Mouse (Mus musculus) heart, embryonic 12.5 days (tissue): ENCODE data around the gene Trim17. TPM values are rescaled to one million over a fixed set of nuclear protein-coding genes. Genes with fewer than 3 reads are reported as not detected.

Experiments
- ATAC-seq: fragments of 200-750 bp; cut with Nextera tagmentation; 2 replicates; pipeline ENCODE4 v1.8.0; 2017; ENCODE audit warnings: moderate TSS enrichment, moderate library complexity; ENCODE audit not compliant: insufficient number of reproducible peaks, low FRiP score
- H3K27ac ChIP-seq: fragments of 300-500 bp; sonication (generic); 2 replicates; pipeline ENCODE4 v1.5.1; 2016; ENCODE audit warnings: mild to moderate bottlenecking, moderate library complexity; ENCODE audit not compliant: poor library complexity, severe bottlenecking
- H3K27me3 ChIP-seq: fragments of 300-500 bp; sonication (generic); replicated peaks from 2 replicates; pipeline ENCODE4 v1.6.1; 2016; ENCODE audit warnings: mild to moderate bottlenecking, moderate library complexity
- H3K36me3 ChIP-seq: fragments of 300-500 bp; sonication (generic); 2 replicates; pipeline ENCODE4 v1.6.1; 2016; ENCODE audit warnings: mild to moderate bottlenecking, moderate library complexity
- H3K4me1 ChIP-seq: fragments of 300-500 bp; sonication (generic); replicated peaks from 2 replicates; pipeline ENCODE4 v1.6.1; 2016; ENCODE audit warnings: mild to moderate bottlenecking
- H3K4me2 ChIP-seq: fragments of 300-500 bp; sonication (generic); 2 replicates; pipeline ENCODE4 v1.6.1; 2016; ENCODE audit warnings: mild to moderate bottlenecking, moderate library complexity
- H3K4me3 ChIP-seq: fragments of 300-500 bp; sonication (generic); 2 replicates; pipeline ENCODE4 v1.5.1; 2016; ENCODE audit warnings: mild to moderate bottlenecking
- H3K9ac ChIP-seq: fragments of 300-500 bp; sonication (generic); 2 replicates; pipeline ENCODE4 v1.6.1; 2016; ENCODE audit warnings: mild to moderate bottlenecking, moderate library complexity
- H3K9me3 ChIP-seq: fragments of 300-500 bp; sonication (generic); replicated peaks from 2 replicates; pipeline ENCODE4 v1.6.1; 2016; ENCODE audit warnings: mild to moderate bottlenecking, moderate library complexity
- WGBS: fragments of 180-500 bp; shearing (Covaris S2); methylation state at CpG from one replicate; pipeline ENCODE4 v1.1.7; 2016; 5-methylcytosine and 5-hydroxymethylcytosine counted together
- polyA plus RNA-seq: library from polyadenylated mRNA; unstranded; fragments of >200 nt; fragmentation: Nextera tagmentation; extraction: Ambion mirVana; gene quantifications from 2 replicates; pipeline ENCODE4 v1.2.1, GENCODE M21; 2016

The Trim17 gene
- polyA plus RNA-seq, 1 experiment from 2014 or later: 1.1 TPM

DNA sequence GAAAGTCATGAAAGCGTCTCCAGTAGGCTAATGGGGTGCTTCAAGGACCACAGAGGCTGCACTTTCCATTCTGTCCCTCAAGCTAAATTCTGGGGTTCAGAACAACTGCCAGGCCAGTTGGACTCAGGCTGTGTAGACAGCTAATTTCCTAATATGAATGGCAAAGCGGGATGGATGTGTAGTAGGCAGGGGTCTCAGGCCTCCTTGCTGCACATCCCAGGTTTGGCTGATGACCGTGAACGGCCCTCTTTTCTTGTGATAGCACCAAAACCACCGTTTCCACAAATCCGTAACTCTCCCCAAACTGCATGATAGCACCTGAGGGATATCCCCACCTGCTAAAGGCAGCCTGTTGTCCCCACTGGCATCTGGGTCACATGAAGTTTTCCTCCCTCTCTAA, 4.1 kb downstream of the Trim17 start:
- ATAC-seq: no peak
- Histone ChIP-seq H3K4me2 (no peak overlapping the region), H3K27ac (no peak overlapping the region), H3K27me3 (peaks cover 21% of the 10 kb centered on the region), H3K36me3 (peaks cover 20% of the 10 kb centered on the region), H3K4me1 (peaks cover 35% of the 10 kb centered on the region), H3K9ac (no peak overlapping the region), H3K4me3 (no peak overlapping the region), H3K9me3 (peaks cover 6% of the 10 kb centered on the region)
- 83% methylated on average over 6 of the region's 6 CpGs for WGBS

DNA sequence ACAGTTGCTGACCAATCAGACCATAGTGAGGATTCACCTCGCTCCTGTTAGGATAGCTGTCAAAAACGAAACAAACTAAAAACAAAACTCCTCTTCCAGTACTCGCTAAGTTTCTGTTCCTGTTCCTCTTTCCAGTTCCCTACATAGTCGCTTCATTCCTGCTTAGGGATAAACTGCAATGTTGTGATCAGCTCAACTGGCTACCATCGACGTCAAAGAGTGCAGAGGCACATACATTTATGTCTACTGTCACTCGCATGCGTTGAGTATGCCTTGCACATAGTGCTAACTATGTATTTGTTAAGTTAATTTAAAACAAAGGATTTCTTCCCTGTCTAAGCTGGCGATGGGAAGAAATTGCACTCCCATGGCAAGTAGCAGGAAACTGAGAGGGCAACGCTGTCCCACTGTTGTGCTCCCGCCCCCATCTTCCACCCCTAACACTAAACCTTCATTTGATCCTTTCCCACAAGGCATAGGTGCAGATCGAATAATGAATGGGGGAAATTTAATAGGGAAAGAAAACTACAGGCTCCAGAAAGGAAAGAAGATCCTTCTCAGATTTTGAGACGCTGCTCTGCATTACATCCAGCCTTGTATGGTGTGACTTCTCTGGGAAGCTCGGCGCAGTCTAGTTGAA, 4.8 kb downstream of the Trim17 start:
- 38% methylated on average over 15 of the region's 15 CpGs for WGBS
- Histone ChIP-seq H3K4me3 (peak overlapping the region; percentile 62), H3K9ac (0 out of 2 replicates have a peak overlapping the region, but pooled peaks have one; percentile 70), H3K27me3 (peaks cover 29% of the 10 kb centered on the region), H3K36me3 (peaks cover 20% of the 10 kb centered on the region), H3K9me3 (peaks cover 6% of the 10 kb centered on the region), H3K4me1 (peaks cover 36% of the 10 kb centered on the region), H3K4me2 (peak overlapping the region; percentile 85), H3K27ac (no peak overlapping the region)
- ATAC-seq: no peak

DNA sequence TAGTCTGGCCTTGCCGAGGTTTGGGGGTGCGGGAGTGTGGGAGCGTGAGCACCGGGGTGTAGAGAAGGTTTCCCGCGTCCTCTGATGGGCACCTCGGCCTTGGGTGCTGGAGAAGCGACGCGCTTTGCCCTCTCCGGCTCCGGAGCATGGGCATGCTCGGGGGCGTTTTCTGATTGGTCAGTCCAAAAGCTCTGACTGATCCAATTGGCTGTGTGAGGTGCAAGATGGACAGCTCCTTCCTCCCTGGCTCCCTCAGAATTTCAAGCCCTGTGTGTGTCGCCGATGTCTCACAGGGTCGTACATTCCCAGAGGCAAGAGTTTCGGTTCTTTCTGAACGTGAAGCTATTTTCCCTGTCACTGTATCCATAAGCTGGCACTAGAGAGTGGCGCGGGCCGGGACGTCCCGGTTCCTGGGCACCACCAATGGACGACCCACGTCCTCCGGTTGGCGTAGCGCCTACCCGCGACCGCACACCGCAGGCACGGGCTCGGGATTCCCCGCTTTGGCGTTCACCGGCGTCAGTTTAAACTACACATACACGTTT, 5.5 kb downstream of the Trim17 start:
- Histone ChIP-seq H3K9ac (peak overlapping the region; percentile 70), H3K9me3 (peaks cover 6% of the 10 kb centered on the region), H3K36me3 (peaks cover 20% of the 10 kb centered on the region), H3K27ac (no peak overlapping the region), H3K27me3 (peaks cover 33% of the 10 kb centered on the region), H3K4me3 (peak overlapping the region; percentile 62), H3K4me1 (peaks cover 40% of the 10 kb centered on the region), H3K4me2 (peak overlapping the region; percentile 85)
- peak; percentile 83 for ATAC-seq
- under 1% methylated on average over 40 of the region's 40 CpGs for WGBS

DNA sequence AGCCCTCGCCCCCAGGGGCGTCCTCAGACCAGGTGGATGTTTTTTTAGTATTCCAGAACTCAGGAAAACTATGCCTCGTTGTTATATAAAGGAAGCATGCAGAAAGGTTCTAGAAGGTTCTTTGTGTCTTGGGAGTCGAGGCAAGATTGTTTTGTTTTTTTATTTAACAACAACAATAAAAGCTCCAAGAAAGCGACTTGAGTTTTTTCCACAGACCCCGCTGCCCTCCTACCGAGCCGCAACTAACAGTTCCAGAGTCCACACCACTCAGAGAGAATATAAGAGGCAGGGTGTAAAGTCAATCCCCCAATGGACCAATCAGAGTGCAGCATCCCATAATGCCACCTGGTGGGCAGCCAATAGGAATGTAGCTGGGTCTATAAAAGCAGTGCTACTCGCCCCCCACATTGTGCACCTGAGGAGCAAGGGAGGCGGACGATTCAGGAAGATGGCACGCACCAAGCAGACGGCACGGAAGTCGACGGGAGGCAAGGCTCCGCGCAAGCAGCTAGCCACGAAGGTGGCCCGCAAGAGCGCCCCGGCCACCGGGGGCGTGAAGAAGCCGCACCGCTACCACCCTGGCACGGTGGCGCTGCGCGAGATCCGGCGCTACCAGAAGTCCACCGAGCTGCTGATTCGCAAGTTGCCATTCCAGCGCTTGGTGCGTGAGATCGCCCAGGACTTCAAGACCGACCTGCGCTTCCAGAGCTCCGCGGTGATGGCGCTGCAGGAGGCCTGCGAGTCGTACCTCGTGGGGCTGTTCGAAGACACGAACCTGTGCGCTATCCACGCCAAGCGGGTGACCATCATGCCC, 7.1 kb downstream of the Trim17 start:
- H3K4me2 ChIP-seq: 0 out of 2 replicates have a peak overlapping the region, but pooled peaks have one; percentile 23
- peaks cover 6% of the 10 kb centered on the region for H3K9me3 ChIP-seq
- ATAC-seq: no peak
- H3K36me3 ChIP-seq: peaks cover 19% of the 10 kb centered on the region
- H3K9ac ChIP-seq: no peak overlapping the region
- 48% methylated on average over 50 of the region's 50 CpGs for WGBS
- H3K27ac ChIP-seq: no peak overlapping the region
- H3K4me1 ChIP-seq: peaks cover 45% of the 10 kb centered on the region
- peak overlapping the region; percentile 12; the same call in 1 of the 2 replicates for H3K4me3 ChIP-seq
- peaks cover 34% of the 10 kb centered on the region for H3K27me3 ChIP-seq

DNA sequence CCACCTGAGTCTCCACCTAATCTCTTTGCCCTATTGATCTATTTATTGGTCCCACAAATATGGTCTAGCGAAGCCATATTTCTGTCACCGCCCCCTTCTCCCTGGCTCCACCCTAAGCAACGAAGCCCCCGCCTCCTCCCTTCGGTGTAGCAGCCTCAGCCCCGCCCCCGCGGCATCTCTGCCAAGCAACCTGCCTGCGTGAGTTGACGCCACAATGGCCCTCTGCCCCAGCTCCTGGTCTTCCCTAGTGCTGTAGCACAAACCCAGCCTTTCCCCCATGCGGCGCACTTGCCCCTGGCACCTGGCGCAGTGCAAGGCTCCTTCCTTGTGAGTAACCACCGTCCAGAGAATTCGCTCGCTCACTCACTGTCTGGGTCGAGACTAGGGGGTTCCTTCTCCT, 9.1 kb downstream of the Trim17 start:
- Histone ChIP-seq H3K36me3 (peaks cover 5% of the 10 kb centered on the region), H3K4me3 (no peak overlapping the region), H3K4me2 (no peak overlapping the region; the same call in 1 of the 2 replicates), H3K27me3 (peaks cover 34% of the 10 kb centered on the region), H3K9me3 (peaks cover 6% of the 10 kb centered on the region), H3K27ac (no peak overlapping the region), H3K4me1 (peaks cover 35% of the 10 kb centered on the region), H3K9ac (no peak overlapping the region)
- 32% methylated on average over 17 of the region's 17 CpGs for WGBS
- ATAC-seq: no peak

DNA sequence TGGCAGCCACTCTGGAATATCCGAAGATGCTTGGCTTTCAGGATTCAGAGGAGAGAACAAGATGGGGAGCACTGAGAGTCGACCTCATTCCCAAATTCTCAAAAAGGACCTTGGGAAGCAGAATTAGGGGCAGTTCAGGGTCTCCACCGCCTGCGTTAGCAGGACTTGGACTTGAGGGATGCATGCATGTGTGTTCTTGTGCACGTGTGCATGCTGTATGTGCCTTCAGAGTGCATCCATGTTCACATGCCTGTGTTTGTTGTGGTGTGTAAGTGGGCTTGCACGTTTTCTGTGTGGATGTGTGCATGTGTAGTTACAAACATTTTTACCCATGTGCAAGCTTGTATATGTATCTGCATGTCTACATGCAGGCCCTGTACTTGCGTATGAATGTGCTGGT, 9.7 kb downstream of the Trim17 start:
- Histone ChIP-seq H3K4me1 (peaks cover 38% of the 10 kb centered on the region), H3K9ac (no peak overlapping the region), H3K4me3 (no peak overlapping the region), H3K36me3 (peaks cover 8% of the 10 kb centered on the region; the same call in 1 of the 2 replicates), H3K9me3 (peaks cover 6% of the 10 kb centered on the region), H3K27ac (no peak overlapping the region), H3K4me2 (no peak overlapping the region), H3K27me3 (peaks cover 34% of the 10 kb centered on the region)
- WGBS: 87% methylated on average over 7 of the region's 7 CpGs
- no peak for ATAC-seq

DNA sequence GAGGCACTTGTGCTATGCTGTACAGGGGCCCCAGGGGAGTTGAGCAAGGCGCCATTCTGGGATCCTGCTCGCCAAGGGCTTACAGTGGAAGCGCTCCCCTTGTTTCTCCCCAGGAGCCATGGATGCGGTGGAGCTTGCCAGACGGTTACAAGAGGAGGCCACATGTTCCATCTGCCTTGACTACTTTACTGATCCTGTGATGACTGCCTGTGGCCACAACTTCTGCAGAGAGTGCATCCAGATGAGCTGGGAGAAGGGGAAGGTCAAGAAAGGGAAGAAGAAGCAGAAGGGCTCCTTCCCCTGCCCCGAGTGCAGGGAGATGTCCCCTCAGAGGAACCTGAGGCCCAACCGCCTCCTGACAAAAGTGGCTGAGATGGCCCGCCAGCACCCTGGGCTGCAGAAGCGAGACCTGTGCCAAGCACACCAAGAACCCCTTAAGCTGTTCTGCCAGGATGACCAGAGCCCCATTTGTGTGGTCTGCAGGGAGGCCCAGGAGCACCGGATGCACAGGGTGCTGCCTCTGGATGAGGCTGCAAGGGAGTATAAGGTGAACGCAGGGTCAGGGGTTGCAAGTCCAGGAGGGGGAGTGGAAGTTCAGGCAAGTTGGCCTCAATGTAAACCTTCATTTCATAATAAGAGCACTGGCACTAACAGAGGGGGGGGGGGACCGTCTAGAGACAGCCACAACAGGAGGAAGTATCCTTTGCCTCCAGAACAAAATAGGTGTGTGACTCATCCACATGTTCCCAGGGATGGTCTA, 10.7 kb downstream of the Trim17 start:
- Histone ChIP-seq H3K27ac (no peak overlapping the region; the same call in 1 of the 2 replicates), H3K4me2 (peak overlapping the region; percentile 20; the same call in 1 of the 2 replicates), H3K9me3 (peaks cover 6% of the 10 kb centered on the region), H3K27me3 (peaks cover 34% of the 10 kb centered on the region), H3K36me3 (peaks cover 8% of the 10 kb centered on the region; the same call in 1 of the 2 replicates), H3K4me3 (no peak overlapping the region), H3K4me1 (peaks cover 38% of the 10 kb centered on the region), H3K9ac (peak overlapping the region; percentile 28; the same call in 1 of the 2 replicates)
- WGBS: 38% methylated on average over 12 of the region's 12 CpGs
- no peak for ATAC-seq

DNA sequence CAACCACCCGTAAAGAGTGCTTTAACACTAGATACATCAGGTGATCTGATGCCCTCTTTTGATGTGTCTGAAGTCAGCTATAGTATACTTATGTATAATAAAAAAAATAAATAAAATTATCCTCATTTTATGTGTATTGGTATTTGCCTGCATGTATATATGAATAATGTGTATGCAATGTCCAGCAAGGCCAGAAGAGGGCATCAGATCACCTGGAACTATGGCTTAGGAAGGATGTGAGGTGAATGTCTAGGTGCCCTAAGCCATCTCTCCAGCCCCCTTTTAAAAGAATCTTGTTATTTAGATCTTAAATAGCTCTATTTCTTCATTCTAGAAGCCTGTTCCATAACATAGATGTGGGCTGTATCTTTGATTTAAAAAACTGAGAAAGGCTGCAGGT, 12.9 kb downstream of the Trim17 start:
- no peak overlapping the region for H3K4me3 ChIP-seq
- 95% methylated on average over 1 of the region's 1 CpGs for WGBS
- H3K36me3 ChIP-seq: peaks cover 16% of the 10 kb centered on the region
- H3K27me3 ChIP-seq: peaks cover 23% of the 10 kb centered on the region
- H3K4me1 ChIP-seq: peaks cover 53% of the 10 kb centered on the region
- H3K9ac ChIP-seq: no peak overlapping the region
- H3K4me2 ChIP-seq: no peak overlapping the region
- no peak for ATAC-seq
- no peaks in the 10 kb centered on the region for H3K9me3 ChIP-seq
- no peak overlapping the region for H3K27ac ChIP-seq

DNA sequence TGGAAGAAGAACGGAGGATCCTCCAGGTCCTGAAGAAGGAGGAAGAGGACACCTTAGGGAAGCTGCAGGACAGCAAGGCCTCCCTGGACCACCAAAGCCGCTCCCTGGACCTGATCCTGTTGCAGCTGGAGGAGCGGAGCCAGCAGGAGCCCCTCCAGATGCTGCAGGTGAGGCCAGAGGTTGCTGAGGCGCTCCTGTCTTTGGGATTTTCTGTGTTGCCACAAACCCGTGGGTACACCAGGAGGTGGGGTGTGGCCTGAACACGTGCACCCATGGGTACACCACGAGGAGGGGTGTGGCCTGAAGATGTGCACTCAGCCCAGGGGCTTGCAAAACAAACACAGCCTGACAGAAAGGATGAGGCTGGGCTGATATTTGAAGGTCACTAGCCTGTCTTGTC, 14.1 kb downstream of the Trim17 start:
- WGBS: 78% methylated on average over 7 of the region's 7 CpGs
- H3K9me3 ChIP-seq: no peaks in the 10 kb centered on the region
- H3K4me2 ChIP-seq: no peak overlapping the region
- H3K9ac ChIP-seq: no peak overlapping the region
- peaks cover 13% of the 10 kb centered on the region for H3K27me3 ChIP-seq
- ATAC-seq: peak; percentile 10; the same call in 1 of the 2 replicates
- H3K27ac ChIP-seq: no peak overlapping the region
- peaks cover 54% of the 10 kb centered on the region for H3K4me1 ChIP-seq
- H3K4me3 ChIP-seq: no peak overlapping the region
- peaks cover 16% of the 10 kb centered on the region for H3K36me3 ChIP-seq

DNA sequence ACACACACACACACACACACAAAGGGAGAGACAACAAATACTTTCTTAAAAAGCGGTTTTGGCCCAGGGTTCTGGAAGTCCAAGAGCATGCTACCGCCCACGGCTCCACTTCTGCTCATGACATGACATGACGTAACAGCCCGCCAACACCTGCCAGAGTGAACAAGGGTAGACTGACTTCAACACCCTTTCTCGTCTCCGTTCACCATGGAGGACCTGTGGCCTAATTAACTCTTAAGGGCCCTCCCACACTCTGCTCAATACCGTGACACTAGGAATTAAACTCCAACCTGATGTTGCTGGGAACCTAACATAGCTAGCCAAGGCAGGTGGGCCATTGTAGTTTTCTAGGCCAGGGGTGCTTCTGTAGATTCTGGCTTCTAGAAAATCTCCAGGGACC, 14.5 kb downstream of the Trim17 start:
- no peak overlapping the region for H3K27ac ChIP-seq
- H3K9ac ChIP-seq: no peak overlapping the region
- WGBS: 63% methylated on average over 8 of the region's 8 CpGs
- H3K4me3 ChIP-seq: no peak overlapping the region
- no peaks in the 10 kb centered on the region for H3K9me3 ChIP-seq
- ATAC-seq: no peak
- H3K4me1 ChIP-seq: peaks cover 51% of the 10 kb centered on the region
- peaks cover 16% of the 10 kb centered on the region for H3K36me3 ChIP-seq
- peaks cover 8% of the 10 kb centered on the region; the same call in 1 of the 2 replicates for H3K27me3 ChIP-seq
- no peak overlapping the region for H3K4me2 ChIP-seq
